Mouse (Mus musculus) kidney, adult 10 weeks (tissue): ENCODE results near the gene Baiap3. TPM values are rescaled to one million over a fixed set of nuclear protein-coding genes. Genes with fewer than 3 reads are reported as not detected.

Experiments
- polyA plus RNA-seq: library from polyadenylated mRNA; stranded (reverse); fragments of 350-450 nt; fragmentation: Illumina TruSeq; extraction: RNeasy Lipid Tissue Mini Kit (QIAGEN cat#74804); gene quantifications from one replicate; pipeline ENCODE4 v1.2.3, GENCODE M21; 2014; ENCODE audit warnings: low read depth, low replicate concordance

Baiap3 gene
- polyA plus RNA-seq = not detected

DNA sequence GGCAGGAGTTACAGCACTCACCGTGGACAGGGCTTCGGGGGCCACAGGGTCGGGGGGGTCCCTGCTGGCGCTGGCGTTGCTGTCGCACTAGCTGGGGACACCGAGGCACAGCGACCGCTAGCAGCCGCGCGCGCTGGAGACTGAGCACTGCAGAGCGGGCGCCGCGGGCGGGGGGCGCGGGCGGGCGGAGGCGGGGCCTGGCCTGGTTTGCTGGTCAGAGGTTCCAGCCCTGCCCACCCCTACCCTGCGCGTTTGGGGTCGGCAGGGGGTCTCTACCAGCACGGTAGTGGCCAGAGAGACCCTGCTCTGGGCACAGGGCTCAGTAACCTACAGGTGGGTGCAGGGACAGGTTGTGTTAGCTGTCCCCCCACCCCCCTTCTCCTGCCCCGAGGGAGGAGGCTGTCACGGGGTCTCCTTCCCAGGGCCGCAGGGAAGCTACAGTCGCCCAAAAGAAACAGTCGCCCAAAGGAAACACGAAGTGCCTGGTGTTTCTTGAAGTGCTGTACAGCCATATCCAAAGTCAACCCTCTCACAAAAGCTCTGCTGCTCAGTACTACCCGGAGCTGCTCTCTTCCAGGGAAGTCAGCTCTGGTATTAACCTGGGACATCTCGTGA, at the start of gene Baiap3:
Gene Baiap3 (minus strand): TSS at position 225 of the 615 bp plus-strand sequence.

DNA sequence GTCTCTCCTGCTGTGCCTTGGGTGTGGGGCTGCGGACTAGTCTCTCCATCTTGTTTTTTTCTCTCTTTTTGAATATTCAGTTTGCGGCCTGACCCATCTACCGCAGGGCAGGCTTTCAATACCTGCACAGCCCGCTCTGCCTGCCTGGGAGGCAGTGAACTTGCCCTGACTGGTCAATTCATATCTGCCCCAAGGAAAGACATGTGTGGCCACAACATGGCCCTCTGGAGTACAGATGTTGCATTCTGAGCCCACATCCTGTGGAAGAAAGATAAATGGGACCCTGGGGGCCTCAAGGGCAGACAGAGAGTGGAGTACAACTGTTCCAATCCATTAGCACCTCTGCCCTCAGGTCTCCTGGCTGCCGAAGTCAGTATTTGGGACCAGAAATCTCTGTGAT, 41.9 kb upstream of the Baiap3 start, which contains the start of gene Prss34:
Gene Prss34 (plus strand): TSS at position 301 of the 400 bp plus-strand sequence.

DNA sequence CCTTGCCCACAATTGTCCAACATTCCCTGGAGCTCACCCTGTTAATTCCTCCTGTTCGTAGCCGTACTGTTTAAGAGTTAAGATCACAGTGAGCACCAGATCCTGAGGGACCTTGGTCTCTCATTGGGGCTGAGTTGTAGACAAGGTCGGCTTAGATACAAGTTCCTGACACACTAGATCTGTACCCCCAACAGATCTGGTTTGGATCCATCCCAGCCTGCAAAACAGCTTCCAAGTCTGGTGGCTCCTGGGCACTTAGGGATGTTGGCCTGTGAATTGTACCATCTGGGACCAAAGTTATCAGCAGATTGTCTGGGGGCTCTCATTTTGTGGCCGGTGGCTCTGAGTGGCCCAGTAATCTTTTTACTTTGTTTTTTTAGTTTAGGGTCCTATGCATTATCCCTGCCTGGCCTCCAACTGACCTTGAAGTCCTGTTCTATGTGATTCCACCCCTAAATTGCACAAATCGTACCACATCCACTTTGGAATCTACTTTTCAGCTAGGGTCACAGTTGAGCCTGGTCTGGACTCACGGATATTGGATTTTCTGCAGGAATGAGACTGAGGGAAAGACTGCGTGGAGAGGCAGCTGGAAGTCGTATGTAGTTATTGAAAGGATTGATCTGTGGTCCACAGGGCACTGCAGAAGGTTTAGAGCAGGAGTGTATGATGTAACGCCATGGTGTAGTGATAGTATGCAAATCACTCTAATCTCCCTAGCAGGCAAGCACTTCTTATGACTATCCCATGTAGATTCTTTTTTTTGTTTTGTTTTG, 18.6 kb upstream of the Baiap3 start, which contains the start of gene Ube2i:
Gene Ube2i (minus strand): TSS at position 52 of the 776 bp plus-strand sequence.

DNA sequence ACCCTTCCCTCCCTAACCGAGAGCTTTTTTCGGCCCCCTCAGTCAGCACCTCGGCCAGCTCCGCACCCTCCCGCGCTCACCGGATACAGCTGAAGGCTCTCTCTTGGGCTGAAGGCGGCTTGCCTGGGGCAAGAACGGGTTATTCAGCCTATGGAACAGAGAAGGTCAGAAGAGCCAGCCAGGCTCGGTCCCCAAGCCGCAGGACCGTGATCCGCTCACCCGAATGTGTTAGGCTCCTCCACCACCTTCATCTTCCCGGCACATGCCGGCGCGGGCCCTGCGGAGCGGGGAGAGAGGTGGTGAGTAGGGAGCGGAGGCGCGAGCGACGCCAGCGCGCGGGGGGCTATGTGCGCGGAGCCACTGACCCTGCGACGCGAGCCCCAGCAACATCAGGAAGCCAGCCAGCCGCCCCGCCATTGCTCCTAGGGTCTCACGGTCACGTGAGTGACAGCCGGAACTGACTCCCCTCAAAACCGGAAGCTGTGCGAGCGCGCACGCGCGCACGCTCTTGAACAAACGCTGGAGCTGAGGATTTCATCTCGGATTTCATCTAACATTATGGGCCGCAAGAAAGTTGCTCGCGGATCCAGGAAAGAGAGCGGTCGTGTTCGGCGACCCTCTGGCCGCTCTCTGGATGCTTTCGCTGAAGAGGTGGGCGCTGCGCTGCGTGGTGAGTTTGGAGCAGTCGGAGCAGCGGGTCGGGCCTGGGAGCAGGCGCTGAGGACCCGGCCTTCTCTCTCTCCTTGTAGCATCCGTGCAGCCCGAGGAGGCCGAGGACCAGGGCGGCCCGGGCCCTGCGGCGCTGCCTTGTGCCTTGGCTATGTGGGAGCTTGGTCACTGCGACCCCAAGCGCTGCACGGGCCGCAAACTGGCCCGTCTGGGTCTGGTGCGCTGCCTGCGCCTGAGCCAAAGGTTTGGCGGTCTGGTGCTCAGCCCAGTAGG, 16.2 kb downstream of the Baiap3 start, which contains the start of the genes Gnptg and Tsr3:
Gene Gnptg (minus strand): TSS at position 430 of the 942 bp plus-strand sequence.
Gene Tsr3 (plus strand): TSS at position 476 of the 942 bp plus-strand sequence.

Other genes starting within 250 kb of the Baiap3 start
- gene Cramp1l, start 240.6 kb downstream of the Baiap3 start, polyA plus RNA-seq = 4.7 TPM
- gene Ift140, start 240.3 kb downstream of the Baiap3 start, polyA plus RNA-seq = 7.6 TPM
- gene Tmem204, start 172.8 kb downstream of the Baiap3 start, polyA plus RNA-seq = 16.4 TPM
- 2.3 TPM for gene Telo2, start 140.4 kb downstream of the Baiap3 start, polyA plus RNA-seq
- not detected for gene Ptx4, start 135.6 kb downstream of the Baiap3 start, polyA plus RNA-seq
- 5.4 TPM for gene Clcn7, start 123.0 kb downstream of the Baiap3 start, polyA plus RNA-seq
- not detected for gene Ccdc154, start 93.9 kb downstream of the Baiap3 start, polyA plus RNA-seq
- gene Gm38655, start 80.9 kb downstream of the Baiap3 start, polyA plus RNA-seq = not detected
- gene BC003965, start 71.8 kb downstream of the Baiap3 start, polyA plus RNA-seq = 17.3 TPM
- 29.1 TPM for gene Unkl, start 68.0 kb downstream of the Baiap3 start, polyA plus RNA-seq
- gene Gnptg, start 16.2 kb downstream of the Baiap3 start, polyA plus RNA-seq = 25.4 TPM
- gene Tsr3, start 16.2 kb downstream of the Baiap3 start, polyA plus RNA-seq = 3.8 TPM
- 148 TPM for gene Ube2i, start 18.3 kb upstream of the Baiap3 start, polyA plus RNA-seq
- gene Prss34, start 42.0 kb upstream of the Baiap3 start, polyA plus RNA-seq = not detected
- not detected for gene Prss28, start 52.3 kb upstream of the Baiap3 start, polyA plus RNA-seq
- gene Prss29, start 62.3 kb upstream of the Baiap3 start, polyA plus RNA-seq = not detected
- gene Tpsab1, start 89.2 kb upstream of the Baiap3 start, polyA plus RNA-seq = not detected
- gene Tpsb2, start 109.9 kb upstream of the Baiap3 start, polyA plus RNA-seq = not detected
- not detected for gene Tpsg1, start 112.9 kb upstream of the Baiap3 start, polyA plus RNA-seq
- not detected for gene Cacna1h, start 177.4 kb upstream of the Baiap3 start, polyA plus RNA-seq
- not detected for gene Tekt4, start 198.3 kb upstream of the Baiap3 start, polyA plus RNA-seq
- gene Sstr5, start 240.9 kb upstream of the Baiap3 start, polyA plus RNA-seq = not detected